9 mouse cellular contexts compared by ENCODE assay signal in genomic region chr1:116313269-116313668, GRCm38 (mm10).
A peak's percentile ranks its signal among the peaks of the same experiment; 100 is the strongest.
DNase-seq lines count a peak whose midpoint lies in the region; ATAC-seq and TF ChIP-seq lines count a peak whose summit lies in the region.
"Had no signal": no experiment of that assay in that cellular context is flagged by ENCODE, and none has a peak within 500 bp of the region (broad histone marks: within the 10 kb centered on the region; RNA-seq: fewer than 3 reads in every experiment).

No protein-coding gene starts in this region.

- no peak overlapping the region for H3K27ac ChIP-seq in kidney, adult 2 months (ENCODE audit: insufficient read depth, low read depth, low read length)
- H3K27ac ChIP-seq in kidney, embryonic 14.5 days (ENCODE audit: low read depth, low read length): no peak overlapping the region
- no peak overlapping the region for H3K27ac ChIP-seq in ES-Bruce4 (ENCODE audit: insufficient read depth, low read length)
- H3K27ac ChIP-seq: heart, embryonic 13.5 days had no signal

- no peak for ATAC-seq in kidney, embryonic 14.5 days (ENCODE audit: low FRiP score, low TSS enrichment)

- H3K27me3 ChIP-seq in kidney, adult 2 months (replicated peaks; ENCODE audit: control insufficient read depth, insufficient read depth, low read length): no peaks in the 10 kb centered on the region
- no peaks in the 10 kb centered on the region for H3K27me3 ChIP-seq in kidney, embryonic 14.5 days (ENCODE audit: control insufficient read depth, insufficient read depth, low read length)
- no peaks in the 10 kb centered on the region for H3K27me3 ChIP-seq in ES-Bruce4 (ENCODE audit: control insufficient read depth, insufficient read depth, low read length, poor library complexity, severe bottlenecking)
- H3K27me3 ChIP-seq: heart, embryonic 13.5 days had no signal

- TF ChIP-seq EP300 in ES-Bruce4 (IDR thresholded peaks at IDR 0.05; ENCODE audit: insufficient read depth, low read depth, low read length): no peak

- no peaks in the 10 kb centered on the region for H3K9me3 ChIP-seq in kidney, embryonic 14.5 days (ENCODE audit: control insufficient read depth, low read length)
- H3K9me3 ChIP-seq in ES-Bruce4 (replicated peaks; ENCODE audit: control insufficient read depth, insufficient read depth, low read length, poor library complexity, severe bottlenecking): no peaks in the 10 kb centered on the region
- H3K9me3 ChIP-seq: heart, embryonic 13.5 days had no signal

- H3K4me3 ChIP-seq in kidney, adult 2 months (ENCODE audit: insufficient read depth, low read depth, low read length): no peak overlapping the region
- no peak overlapping the region for H3K4me3 ChIP-seq in kidney, embryonic 14.5 days (ENCODE audit: low read length)
- no peak overlapping the region for H3K4me3 ChIP-seq in ES-Bruce4 (ENCODE audit: low read depth, low read length)
- H3K4me3 ChIP-seq: heart, embryonic 13.5 days had no signal

- DNase-seq in adrenal gland, adult (ENCODE audit: inconsistent age in 2 of 2, low spot score in 1 of 2): peak; percentile 16 to 47
- no peak for DNase-seq in adrenal gland, adult 2 months
- DNase-seq in kidney, adult 2 months: peak; percentile 3
- DNase-seq in gastrocnemius, postnatal 10 days: peak; percentile 15
- no peak for DNase-seq in thymus, postnatal 4 days
- DNase-seq in spleen, adult 12 weeks (ENCODE audit: low spot score): no peak

- TF ChIP-seq POLR2A in kidney, adult 2 months (IDR thresholded peaks at IDR 0.05; ENCODE audit: low read depth, low read length): no peak
- no peak for TF ChIP-seq POLR2A in ES-Bruce4 (IDR thresholded peaks at IDR 0.05; ENCODE audit: insufficient read depth, low read length)

- H3K4me1 ChIP-seq in kidney, adult 2 months (ENCODE audit: control insufficient read depth, insufficient read depth, low read length): no peaks in the 10 kb centered on the region
- no peaks in the 10 kb centered on the region for H3K4me1 ChIP-seq in kidney, embryonic 14.5 days (ENCODE audit: control insufficient read depth, insufficient read depth, low read length)
- H3K4me1 ChIP-seq in ES-Bruce4 (ENCODE audit: control insufficient read depth, insufficient read depth, low read length): no peaks in the 10 kb centered on the region
- H3K4me1 ChIP-seq: heart, embryonic 13.5 days had no signal

- H3K9ac ChIP-seq in kidney, embryonic 14.5 days (ENCODE audit: low read depth, low read length): no peak overlapping the region
- H3K9ac ChIP-seq in ES-Bruce4 (ENCODE audit: low read depth, poor library complexity, severe bottlenecking): no peak overlapping the region
- H3K9ac ChIP-seq: heart, embryonic 13.5 days had no signal

- TF ChIP-seq CTCF in kidney, adult 2 months (conservative IDR thresholded peaks at IDR 0.05; ENCODE audit: insufficient read depth, insufficient read length, low read depth, low read length): no peak; the same call in 1 of the 2 replicates
- peak; percentile 27 for TF ChIP-seq CTCF in ES-Bruce4 (IDR thresholded peaks at IDR 0.05; ENCODE audit: low read depth, low read length)

- H3K4me2 ChIP-seq in kidney, embryonic 14.5 days (replicated peaks; ENCODE audit: low read depth, low read length): no peak overlapping the region
- H3K4me2 ChIP-seq: heart, embryonic 13.5 days had no signal

- no peaks in the 10 kb centered on the region for H3K36me3 ChIP-seq in kidney, adult 2 months (ENCODE audit: control insufficient read depth, insufficient read depth, low read length)
- no peaks in the 10 kb centered on the region for H3K36me3 ChIP-seq in kidney, embryonic 14.5 days (ENCODE audit: control insufficient read depth, insufficient read depth, low read length)
- no peaks in the 10 kb centered on the region for H3K36me3 ChIP-seq in ES-Bruce4 (ENCODE audit: control insufficient read depth, insufficient read depth, low read length, poor library complexity, severe bottlenecking)
- H3K36me3 ChIP-seq: heart, embryonic 13.5 days had no signal

Comparison
In these comparisons a context has a peak if more than half of its experiments do, and no peak if none do; other contexts are left out.
1. DNase-seq: peak in adrenal gland, adult (2 of 2), kidney, adult 2 months (single experiment) and gastrocnemius, postnatal 10 days (single experiment); none in adrenal gland, adult 2 months (single experiment), thymus, postnatal 4 days (single experiment) and spleen, adult 12 weeks (single experiment).